Mouse (Mus musculus) thymus, postnatal 36 days (tissue): Measurements from ENCODE around the gene Mmd2.
A peak's percentile ranks its signal among the peaks of the same experiment; 100 is the strongest.

Experiments used
- DNase-seq, 2 experiments: peaks; one replicate each; pipeline ENCODE4 v3.0.0; 2022; ENCODE audit warnings: mixed read lengths in 2 of 2

The Mmd2 gene

DNA sequence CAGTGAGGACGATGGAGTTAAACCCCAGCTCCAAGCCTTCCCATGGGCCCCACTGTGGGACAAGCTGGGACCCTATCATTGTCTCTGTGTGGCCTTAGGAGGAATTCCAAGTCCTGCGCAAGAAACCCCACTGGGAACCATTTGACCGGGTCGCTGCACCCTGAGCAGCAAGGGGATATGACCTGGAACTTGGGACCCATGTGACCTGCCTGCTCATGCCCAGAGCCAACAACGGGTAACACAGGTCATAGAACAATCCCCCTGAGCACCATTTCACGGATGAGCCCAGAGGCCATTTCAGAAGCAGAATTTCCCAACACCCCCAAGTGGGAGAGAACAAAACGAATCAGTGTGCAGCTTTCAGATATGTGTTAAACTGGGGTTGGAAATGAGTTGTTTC is 4.2 kb downstream of the Mmd2 start:
- DNase-seq: no peak

DNA sequence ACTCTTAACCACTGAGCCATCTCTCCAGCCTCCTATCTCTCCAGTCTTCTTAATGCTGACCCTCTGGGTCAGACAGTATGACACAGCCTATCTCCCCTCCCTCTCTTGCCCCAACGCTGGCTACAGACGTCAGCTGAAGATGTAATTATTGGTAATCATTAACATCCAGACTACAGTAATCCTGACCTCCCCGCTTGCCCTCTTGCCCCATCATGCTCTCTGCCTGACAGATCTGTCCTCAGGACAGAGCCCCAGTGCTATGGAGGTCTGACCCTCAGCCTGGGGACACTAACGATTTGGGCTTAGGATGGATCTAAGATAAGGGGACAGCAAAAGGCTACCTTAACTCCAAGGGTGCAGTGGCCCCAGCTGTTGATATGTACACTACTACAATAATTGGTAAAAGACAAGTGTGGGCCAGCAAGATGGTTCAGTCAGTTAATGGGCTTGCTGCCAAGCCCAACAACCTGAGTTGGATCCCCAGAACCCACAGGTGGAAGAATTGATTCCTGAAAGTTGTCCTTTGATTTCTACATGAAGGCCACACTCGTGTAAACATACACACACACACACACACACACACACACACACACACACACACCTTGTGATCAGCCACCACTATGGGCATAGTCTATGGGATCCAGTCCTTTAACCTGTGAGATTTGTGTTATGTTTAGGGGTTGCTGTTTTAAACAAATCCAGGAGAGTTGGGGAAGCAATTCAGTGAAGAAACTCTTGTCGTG is 10.8 kb downstream of the Mmd2 start:
- DNase-seq: no peak

- no peak for DNase-seq
Measured at GRCm38 (mm10) chr5:142596723-142597122, 11.9 kb downstream of the Mmd2 start.

GRCm38 (mm10) chr5:142595698-142596097 is 12.9 kb downstream of the Mmd2 start:
- no peak for DNase-seq

GRCm38 (mm10) chr5:142590953-142591616 is 17.5 kb downstream of the Mmd2 start:
- DNase-seq: no peak

GRCm38 (mm10) chr5:142583616-142584126 is 24.9 kb downstream of the Mmd2 start:
- no peak for DNase-seq

GRCm38 (mm10) chr5:142581517-142581916 is 27.1 kb downstream of the Mmd2 start:
- peak; percentile 33 to 39 for DNase-seq

DNA sequence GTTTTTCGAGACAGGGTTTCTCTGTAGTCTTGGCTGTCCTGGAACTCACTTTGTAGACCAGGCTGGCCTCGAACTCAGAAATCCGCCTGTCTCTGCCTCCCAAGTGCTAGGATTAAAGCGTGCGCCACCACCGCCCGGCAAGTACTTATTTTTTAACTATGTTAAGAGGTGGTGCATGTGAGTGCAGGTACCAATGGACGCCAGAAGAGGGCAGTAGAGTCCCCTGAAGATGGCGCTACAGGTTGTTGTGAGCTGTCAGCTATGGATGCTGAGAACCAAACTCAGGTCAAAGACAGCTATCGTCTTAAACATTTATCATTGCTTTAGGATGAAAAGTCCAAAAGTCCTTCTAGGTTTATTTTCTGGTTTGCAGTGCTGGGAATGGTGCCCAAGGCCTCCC is 30.4 kb downstream of the Mmd2 start:
- no peak for DNase-seq

- DNase-seq: no peak
Measured at GRCm38 (mm10) chr5:142576832-142577231, 31.8 kb downstream of the Mmd2 start.

DNA sequence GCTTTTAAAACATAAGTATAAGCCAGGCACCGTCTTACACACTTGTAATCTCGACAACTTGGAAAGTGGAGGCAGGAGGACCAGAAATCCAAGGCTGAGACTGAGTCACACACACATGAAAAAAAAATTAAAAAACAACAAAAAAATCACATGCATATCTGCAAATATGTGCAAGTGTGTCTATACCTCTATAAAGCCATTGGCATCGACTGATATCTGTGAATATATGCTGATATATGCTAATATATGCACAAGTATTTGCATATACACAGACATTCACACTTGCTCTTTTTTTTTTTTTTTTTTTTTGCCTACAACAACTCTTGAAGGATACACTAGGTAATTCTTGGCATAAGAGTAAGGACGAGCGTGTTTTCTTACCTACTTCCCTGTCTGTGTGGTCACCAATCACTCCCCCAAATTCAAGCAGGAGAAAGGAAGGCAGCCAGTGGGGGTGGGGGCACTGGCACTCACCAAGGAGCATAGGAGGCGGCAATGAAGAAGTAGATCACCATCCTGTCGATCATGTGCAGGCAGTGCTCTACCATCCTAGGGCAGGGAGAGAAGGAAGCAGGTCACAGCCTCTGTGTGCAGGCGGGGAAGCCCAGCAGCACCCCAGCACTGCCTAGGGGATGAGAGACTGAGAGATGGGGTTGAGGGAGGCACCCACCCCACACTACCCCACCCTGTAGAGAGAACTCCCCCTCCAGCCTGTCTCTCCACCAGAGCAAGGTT is 34.1 kb downstream of the Mmd2 start:
- no peak for DNase-seq

GRCm38 (mm10) chr5:142564606-142565005 is 44.0 kb downstream of the Mmd2 start:
- no peak for DNase-seq

DNA sequence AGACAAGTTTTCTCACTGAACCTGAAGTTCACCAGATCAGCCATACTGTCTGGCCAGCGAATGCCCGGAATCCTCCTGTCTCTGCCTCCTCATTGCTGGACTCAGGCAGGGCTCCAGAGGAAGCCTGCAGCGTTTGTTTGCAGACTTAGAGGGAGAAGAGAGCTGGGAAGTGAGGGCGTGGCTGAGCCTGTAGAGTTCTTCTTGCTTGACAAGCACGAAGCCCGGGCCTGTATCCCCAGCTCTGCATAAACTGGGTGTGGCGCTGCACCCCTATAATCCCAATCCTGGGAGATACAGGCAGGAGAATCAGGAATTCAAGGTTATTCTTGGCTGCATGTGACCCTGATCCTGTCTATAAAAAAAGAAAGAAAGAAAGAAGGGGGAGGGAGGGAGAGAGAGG is 48.3 kb downstream of the Mmd2 start:
- no peak for DNase-seq

DNA sequence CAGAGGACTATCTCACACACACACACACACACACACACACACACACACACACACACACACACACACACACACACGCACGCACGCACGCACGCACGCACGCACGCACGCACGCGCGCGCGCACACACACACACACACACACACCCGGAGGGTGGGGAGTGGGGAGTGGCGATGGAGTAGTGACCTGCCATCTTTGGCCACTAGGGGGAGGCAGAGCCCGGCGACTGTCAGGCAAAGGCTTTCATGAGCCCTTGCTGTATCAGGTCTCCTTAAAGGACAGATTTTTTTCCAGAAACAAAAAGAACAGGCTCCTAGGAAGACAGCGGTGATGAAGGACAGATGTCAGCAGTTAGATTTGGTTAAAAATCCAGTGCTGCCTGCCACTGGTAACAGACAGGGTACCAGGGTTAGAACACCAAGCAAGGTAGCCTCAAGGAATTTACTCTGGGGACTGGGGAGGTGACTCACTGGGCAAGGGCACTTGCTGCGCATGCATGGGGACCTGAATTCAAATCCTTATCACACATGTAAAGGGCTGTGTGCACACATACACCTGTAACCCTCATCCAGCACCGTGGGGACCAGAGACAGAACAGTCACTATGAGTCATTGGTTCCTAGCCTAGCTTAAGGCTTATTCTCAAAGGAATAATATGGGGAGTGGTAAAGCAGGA is 51.1 kb downstream of the Mmd2 start:
- DNase-seq: peak; percentile 50 to 57

DNA sequence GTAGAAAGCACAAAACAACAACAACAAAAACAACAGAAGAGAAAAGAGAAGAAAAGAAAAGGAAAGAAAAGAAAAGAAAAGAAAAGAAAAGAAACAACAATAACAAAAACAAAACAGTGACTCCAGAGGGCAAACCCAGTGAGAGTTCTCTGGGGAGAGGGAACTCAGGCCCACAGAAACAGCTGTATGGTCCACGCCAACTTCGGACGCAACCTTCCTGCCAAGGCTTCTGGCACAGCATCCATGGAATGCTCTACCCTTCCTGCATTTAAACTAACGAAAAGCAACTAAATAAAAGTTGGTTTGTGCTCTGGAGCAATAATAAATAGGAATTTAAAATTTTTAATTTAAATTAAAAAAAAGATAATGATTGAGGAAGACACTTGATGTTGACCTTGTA is 51.9 kb downstream of the Mmd2 start:
- no peak for DNase-seq

DNA sequence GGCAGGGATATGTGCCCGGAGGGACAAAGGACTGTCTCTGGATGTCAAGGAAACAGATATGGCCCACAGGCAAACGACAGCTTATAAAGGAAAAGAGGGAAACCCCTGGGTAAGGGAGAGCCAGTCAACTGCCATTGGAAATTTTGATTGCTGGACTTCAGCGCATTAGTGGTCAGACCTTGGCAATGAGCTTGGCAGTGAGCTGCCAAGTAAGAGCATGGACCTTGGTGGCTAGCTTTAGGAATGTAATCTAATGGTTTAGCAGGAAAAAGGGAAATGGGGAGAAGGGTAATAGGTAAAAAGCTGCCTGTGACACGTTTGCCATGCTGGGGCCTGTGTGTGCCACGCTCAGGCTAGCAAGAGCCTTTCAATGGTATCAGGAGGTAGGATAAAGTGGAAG is 52.7 kb downstream of the Mmd2 start:
- DNase-seq: no peak

DNA sequence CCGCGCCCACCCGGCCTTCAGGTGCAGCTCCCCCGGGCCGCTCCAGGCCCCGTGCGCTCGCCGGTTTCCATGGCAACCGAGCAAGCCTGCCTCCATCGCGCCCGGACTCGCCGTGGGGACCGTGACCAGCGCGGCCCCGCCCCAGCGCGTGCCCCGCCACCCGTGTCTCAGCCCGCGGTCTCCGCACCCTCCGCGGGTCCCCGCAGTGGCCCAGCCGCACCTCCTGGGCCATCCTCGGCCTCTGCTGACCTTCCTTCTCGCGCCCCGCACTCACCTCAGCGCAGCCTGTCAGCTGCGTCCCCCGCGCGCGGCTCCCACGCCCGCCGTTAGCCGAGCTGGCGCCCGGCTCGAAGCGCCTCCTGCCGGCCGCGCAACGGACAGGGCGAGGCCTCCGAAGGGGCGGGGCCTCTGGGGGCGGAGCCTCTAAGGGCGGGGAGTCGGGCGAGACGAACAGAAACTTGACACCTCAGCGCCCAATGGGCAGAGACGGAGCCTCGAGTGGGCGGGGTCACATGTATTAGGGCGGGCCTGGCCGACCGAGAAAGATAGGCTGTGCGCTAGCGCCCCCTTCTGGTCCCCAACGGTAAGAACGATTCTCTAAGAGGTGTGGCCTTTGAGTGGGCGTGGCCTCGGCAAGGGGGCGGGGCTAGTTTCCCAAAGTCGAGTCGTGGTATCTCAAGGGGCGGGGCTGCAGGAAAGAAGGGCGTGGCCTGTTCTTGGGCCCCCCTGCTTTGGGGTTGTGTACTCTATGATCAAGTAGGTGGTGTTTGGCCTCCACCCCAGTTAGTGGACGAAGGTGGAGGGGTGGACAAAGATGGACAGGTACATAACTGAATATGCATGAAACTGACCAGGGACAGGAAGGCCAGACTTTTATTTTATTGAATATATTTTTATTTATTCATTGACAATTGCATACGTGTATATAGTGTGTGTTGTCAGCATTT is 57.6 kb downstream of the Mmd2 start, which contains the start of gene Radil:
TSS of gene Radil (minus strand) at position 393 of the 947 bp plus-strand sequence.
- DNase-seq: peak; percentile 48 to 59

- DNase-seq: no peak
Measured at GRCm38 (mm10) chr5:142549961-142550705, 58.5 kb downstream of the Mmd2 start.

GRCm38 (mm10) chr5:142549441-142549840 is 59.2 kb downstream of the Mmd2 start:
- no peak for DNase-seq

DNA sequence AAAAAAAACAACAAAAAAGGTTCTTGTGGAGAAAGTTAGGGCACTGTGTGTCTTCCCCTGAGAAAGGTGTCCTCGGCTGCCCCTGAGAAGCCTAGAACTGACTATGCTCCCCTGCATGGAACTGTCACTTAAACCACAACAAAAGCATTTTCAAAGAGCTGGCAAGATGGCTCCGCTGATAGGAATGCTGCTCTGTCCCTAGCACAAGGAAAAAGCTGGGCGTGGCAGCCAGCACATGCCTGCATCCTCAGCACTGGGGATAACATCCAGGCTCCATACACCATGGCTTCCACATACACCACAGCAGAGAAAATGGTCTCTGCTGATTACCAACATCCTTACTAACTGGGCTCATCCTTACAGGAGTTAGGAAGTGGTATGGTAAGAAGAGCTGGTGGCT is 61.5 kb downstream of the Mmd2 start:
- DNase-seq: no peak

DNA sequence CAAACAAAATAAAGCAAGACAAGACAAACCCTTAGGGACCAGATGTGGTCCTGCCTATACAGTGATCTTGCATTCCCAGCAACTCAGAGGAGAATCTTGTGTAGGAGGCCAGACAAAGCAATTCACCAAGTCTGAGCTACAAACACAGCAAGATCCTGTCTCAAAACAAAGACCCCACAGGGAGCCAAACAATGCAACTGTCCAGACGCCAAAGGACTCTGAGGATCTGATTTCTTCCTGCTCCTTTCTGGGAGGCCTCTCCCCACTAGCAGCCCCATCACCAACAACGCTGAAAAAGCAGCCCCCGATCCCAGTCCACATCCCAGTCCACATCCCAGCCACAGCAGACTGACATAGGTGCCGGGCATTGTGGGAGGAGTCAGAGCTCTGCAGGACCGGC is 62.3 kb downstream of the Mmd2 start:
- no peak for DNase-seq
